Mouse (Mus musculus) ES-Bruce4 (cell line): ENCODE results near the gene Pacsin1. TPM values are rescaled to one million over a fixed set of nuclear protein-coding genes. Genes with fewer than 3 reads are reported as not detected.

Experiments
- H3K27ac ChIP-seq: 2 replicates; pipeline ENCODE4 v1.5.1; 2012; ENCODE audit warnings: low read length, inconsistent platforms; ENCODE audit not compliant: insufficient read depth
- H3K27me3 ChIP-seq: 2 replicates; pipeline ENCODE4 v1.6.1; 2012; ENCODE audit warnings: mild to moderate bottlenecking, low read length, inconsistent platforms; ENCODE audit not compliant: control insufficient read depth, poor library complexity, insufficient read depth, severe bottlenecking
- H3K36me3 ChIP-seq: 2 replicates; pipeline ENCODE4 v1.6.1; 2012; ENCODE audit warnings: inconsistent platforms, mild to moderate bottlenecking, low read length, moderate library complexity; ENCODE audit not compliant: control insufficient read depth, poor library complexity, insufficient read depth, severe bottlenecking
- H3K4me1 ChIP-seq: one replicate; pipeline ENCODE4 v1.8.1; 2011; ENCODE audit warnings: low read length; ENCODE audit not compliant: control insufficient read depth, insufficient read depth
- H3K4me3 ChIP-seq: 2 replicates; pipeline ENCODE4 v1.5.1; 2011; ENCODE audit warnings: low read depth, mild to moderate bottlenecking, low read length
- H3K9ac ChIP-seq: 2 replicates; pipeline ENCODE4 v1.6.1; 2012; ENCODE audit warnings: low read depth, mild to moderate bottlenecking, inconsistent platforms; ENCODE audit not compliant: poor library complexity, severe bottlenecking
- H3K9me3 ChIP-seq: replicated peaks from 2 replicates; pipeline ENCODE4 v1.6.1; 2012; ENCODE audit warnings: mild to moderate bottlenecking, low read length, inconsistent platforms; ENCODE audit not compliant: control insufficient read depth, poor library complexity, insufficient read depth, severe bottlenecking
- CTCF ChIP-seq: IDR thresholded peaks from one replicate; pipeline ENCODE4 v1.8.1; 2011; ENCODE audit warnings: low read depth, low read length
- EP300 ChIP-seq: IDR thresholded peaks from 2 replicates; pipeline ENCODE4 v1.6.1; 2011; ENCODE audit warnings: low read depth, low read length; ENCODE audit not compliant: insufficient read depth
- POLR2A ChIP-seq: IDR thresholded peaks from one replicate; pipeline ENCODE4 v1.8.1; 2011; ENCODE audit warnings: low read length; ENCODE audit not compliant: insufficient read depth
- polyA plus RNA-seq: library from polyadenylated mRNA; stranded (reverse); fragments of >200 nt; gene quantifications from 2 replicates; pipeline ENCODE4 v1.2.4, GENCODE M21; 2011; ENCODE audit warnings: low read depth; ENCODE audit not compliant: missing spikeins, insufficient read depth, insufficient read length

Pacsin1 gene
- polyA plus RNA-seq, 1 experiment: 16.8 TPM

DNA sequence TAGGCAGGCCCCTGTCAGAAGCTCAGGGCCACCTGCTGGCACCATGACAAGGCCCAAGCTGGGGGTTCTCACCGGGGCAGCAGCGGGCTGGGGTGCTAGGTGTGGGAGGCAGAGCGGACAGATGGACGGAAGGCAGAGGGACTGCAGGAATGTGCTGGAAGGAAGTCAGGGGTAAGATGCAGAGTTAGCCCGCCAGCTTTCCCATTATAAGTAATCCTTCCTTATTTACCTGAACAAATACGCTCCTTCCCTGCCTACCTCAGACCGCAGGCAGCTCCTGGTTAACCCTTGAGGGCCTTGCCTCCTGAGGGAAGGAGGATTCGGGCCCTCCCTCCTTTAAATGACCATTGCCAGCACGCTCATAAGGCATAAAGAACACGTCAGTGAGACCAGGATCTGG, 73.5 kb downstream of the Pacsin1 start, which contains the start of gene Spdef:
Gene Spdef, minus strand, starts transcription at position 186 of the 400 bp plus-strand sequence.
- no peaks in the 10 kb centered on the region for H3K9me3 ChIP-seq
- H3K4me3 ChIP-seq: no peak within 1 kb of the TSS
- no peaks in the 10 kb centered on the region for H3K27me3 ChIP-seq
- peaks cover 5% of the 10 kb centered on the region for H3K4me1 ChIP-seq
- H3K36me3 ChIP-seq: no peaks in the 10 kb centered on the region
- H3K27ac ChIP-seq: no peak within 1 kb of the TSS
- no peak within 1 kb of the TSS for H3K9ac ChIP-seq
- no peak for TF ChIP-seq EP300
- no peak for TF ChIP-seq CTCF
- no peak for TF ChIP-seq POLR2A

DNA sequence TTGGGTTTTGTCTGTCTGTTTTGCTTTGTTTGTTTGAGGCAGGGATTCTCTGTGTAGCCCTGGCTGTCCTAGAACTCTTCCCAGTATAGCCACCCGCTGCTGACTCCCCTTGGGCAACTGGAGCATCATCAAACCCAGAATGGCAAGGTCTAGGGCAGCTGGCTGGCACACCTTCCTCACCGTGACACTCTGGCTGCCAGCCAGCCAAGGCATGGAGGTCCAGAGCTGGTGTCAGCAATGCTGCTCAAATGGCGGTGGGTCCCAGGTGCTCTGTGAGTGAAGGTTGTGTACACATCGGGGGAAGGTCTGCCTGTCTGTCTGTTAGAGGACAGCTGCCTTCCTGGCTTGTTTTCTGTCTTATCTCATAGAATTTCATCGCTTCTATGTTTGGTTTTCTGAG, 76.8 kb downstream of the Pacsin1 start:
- H3K27ac ChIP-seq: no peak overlapping the region
- no peak overlapping the region for H3K9ac ChIP-seq
- H3K9me3 ChIP-seq: no peaks in the 10 kb centered on the region
- peaks cover 1% of the 10 kb centered on the region for H3K4me1 ChIP-seq
- no peak overlapping the region for H3K4me3 ChIP-seq
- H3K27me3 ChIP-seq: no peaks in the 10 kb centered on the region
- H3K36me3 ChIP-seq: no peaks in the 10 kb centered on the region
- TF ChIP-seq CTCF: no peak
- TF ChIP-seq POLR2A: no peak
- TF ChIP-seq EP300: no peak

DNA sequence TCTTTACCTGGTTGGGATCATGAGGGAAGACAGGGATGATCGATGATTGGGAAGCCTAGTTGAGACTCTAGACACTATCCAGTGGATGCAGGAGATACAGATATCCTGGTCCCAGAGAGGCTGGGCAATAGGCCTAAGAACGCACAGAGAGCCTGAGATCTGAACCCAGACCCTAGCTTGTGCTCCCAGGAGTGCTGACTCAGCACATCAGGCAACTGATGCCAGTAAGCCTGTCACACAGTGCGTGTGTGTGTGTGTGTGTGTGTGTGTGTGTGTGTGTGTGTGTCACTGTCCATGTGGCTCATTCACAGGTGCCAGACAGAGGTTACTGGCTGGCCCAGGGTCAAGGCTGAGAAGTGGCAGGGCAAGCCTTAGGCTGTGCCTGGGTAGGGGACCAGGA, 77.4 kb downstream of the Pacsin1 start:
- Histone ChIP-seq H3K27me3 (no peaks in the 10 kb centered on the region), H3K4me1 (peaks cover 1% of the 10 kb centered on the region), H3K36me3 (no peaks in the 10 kb centered on the region), H3K27ac (no peak overlapping the region), H3K9ac (no peak overlapping the region), H3K9me3 (no peaks in the 10 kb centered on the region), H3K4me3 (no peak overlapping the region)
- TF ChIP-seq CTCF (no peak), POLR2A (no peak), EP300 (no peak)

DNA sequence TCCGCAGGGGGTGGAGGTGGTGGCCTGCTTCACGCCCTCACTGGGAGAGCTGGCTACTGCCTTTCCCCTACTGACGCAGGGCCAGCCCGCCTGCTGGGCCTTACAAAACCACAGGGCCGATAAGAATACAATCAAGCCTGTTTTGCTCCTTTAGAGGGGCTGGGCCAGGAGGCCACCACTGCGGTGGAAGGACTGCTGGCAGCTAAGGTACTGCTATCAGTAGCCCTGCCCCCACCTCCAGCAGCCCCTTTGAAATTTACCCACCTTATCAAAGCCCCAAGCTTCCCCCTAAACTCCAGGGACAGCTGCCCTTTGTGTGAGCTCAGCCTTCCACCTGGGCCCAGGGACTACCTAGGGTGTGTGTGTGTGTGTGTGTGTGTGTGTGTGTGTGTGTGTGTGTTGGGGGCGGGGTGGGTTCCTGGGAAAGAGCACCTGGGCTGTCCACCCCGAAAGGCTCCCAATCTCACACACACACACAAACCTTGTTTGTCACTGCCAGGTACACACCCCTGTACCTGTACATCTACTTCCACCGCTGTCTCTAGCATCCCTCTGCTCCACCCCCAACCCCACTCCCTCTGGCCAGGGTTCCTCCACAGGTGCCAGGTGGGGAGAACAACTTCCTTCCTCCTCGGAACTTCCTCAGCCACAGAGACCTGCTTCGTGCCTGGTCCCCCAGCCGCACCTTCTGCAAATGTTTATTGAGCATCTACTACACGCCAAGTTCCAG, 79.2 kb downstream of the Pacsin1 start:
- Histone ChIP-seq H3K4me1 (peaks cover 4% of the 10 kb centered on the region), H3K36me3 (no peaks in the 10 kb centered on the region), H3K9ac (no peak overlapping the region), H3K4me3 (no peak overlapping the region), H3K27me3 (no peaks in the 10 kb centered on the region), H3K9me3 (no peaks in the 10 kb centered on the region), H3K27ac (no peak overlapping the region)
- TF ChIP-seq EP300: no peak
- no peak for TF ChIP-seq POLR2A
- TF ChIP-seq CTCF: no peak

DNA sequence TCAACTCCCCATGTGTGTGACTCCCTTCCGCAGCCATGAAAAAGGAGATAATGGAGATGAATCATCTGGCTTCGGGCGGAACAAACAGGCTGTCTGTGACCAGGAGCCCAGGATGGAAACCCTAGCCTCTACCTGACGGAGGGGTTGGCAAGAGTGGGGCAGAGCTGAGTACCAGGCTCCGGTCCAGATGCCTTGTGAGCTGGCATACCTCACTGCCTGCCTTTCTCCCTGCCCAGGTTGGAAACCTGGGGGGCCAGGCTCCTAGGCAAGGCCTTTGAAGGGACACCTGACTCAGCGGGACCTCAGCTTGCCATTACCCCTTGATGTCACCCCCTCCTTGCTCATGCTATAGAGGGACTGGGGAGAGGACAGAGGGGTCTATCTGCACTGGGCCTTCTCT, 85.7 kb downstream of the Pacsin1 start:
- Histone ChIP-seq H3K4me3 (no peak overlapping the region), H3K4me1 (peaks cover 2% of the 10 kb centered on the region), H3K9ac (no peak overlapping the region), H3K36me3 (no peaks in the 10 kb centered on the region), H3K27ac (no peak overlapping the region), H3K27me3 (no peaks in the 10 kb centered on the region), H3K9me3 (no peaks in the 10 kb centered on the region)
- TF ChIP-seq CTCF (no peak), EP300 (no peak), POLR2A (no peak)

DNA sequence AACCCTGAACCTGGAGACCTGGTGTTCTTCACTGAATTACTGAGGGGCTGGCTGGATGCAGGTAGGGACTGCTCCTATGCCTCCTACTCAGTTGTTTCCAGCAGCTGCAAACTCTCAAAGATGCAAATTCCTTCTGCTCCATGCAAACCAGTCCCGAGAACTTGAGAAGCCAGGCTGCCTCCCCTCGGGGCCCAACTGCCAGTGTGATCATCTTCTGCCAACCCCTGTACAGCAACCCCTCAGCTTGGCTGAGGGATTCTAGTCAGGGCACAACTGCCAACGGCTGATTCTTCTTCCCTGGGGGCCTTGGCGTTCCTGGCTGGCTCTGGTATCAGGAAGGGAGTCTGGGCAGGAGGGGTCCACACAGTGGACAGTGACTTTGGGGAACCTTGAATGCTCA, 91.1 kb downstream of the Pacsin1 start:
- Histone ChIP-seq H3K9ac (no peak overlapping the region), H3K4me3 (no peak overlapping the region), H3K9me3 (no peaks in the 10 kb centered on the region), H3K36me3 (no peaks in the 10 kb centered on the region), H3K27ac (no peak overlapping the region), H3K27me3 (no peaks in the 10 kb centered on the region), H3K4me1 (peaks cover 1% of the 10 kb centered on the region)
- no peak for TF ChIP-seq EP300
